Mouse (Mus musculus): Measurements from ENCODE around the gene Tdo2. TPM values are rescaled to one million over a fixed set of nuclear protein-coding genes. Genes with fewer than 3 reads are reported as not detected.

The Tdo2 gene
- polyA plus RNA-seq, 1 experiment from 2014 or later: 0.33 TPM

GRCm38 (mm10) chr3:81938924-81939323, 37.1 kb downstream of the Tdo2 start:
- Histone ChIP-seq H3K9me3 (no peaks in the 10 kb centered on the region), H3K4me2 (no peak overlapping the region)

GRCm38 (mm10) chr3:81933348-81933747, 42.7 kb downstream of the Tdo2 start:
- ATAC-seq (ENCODE audit: low read depth): no peak
- H3K36me3 ChIP-seq: no peaks in the 10 kb centered on the region
- WGBS: 86% methylated on average over 4 of the region's 4 CpGs
- no peak overlapping the region for H3K9ac ChIP-seq
- H3K4me2 ChIP-seq: peak overlapping the region; percentile 63; the same call in 1 of the 2 replicates
- H3K4me1 ChIP-seq (replicated peaks): peaks cover 13% of the 10 kb centered on the region
- no peaks in the 10 kb centered on the region for H3K9me3 ChIP-seq
- no peaks in the 10 kb centered on the region for H3K27me3 ChIP-seq
- H3K4me3 ChIP-seq: no peak overlapping the region
- no peak overlapping the region for H3K27ac ChIP-seq (replicated peaks)

More at GRCm38 (mm10) chr3:81938924-81939323, 37.1 kb downstream of the Tdo2 start:
- no peak for ATAC-seq (ENCODE audit: low read depth)
- Histone ChIP-seq H3K27me3 (no peaks in the 10 kb centered on the region), H3K4me3 (no peak overlapping the region), H3K27ac (replicated peaks) (no peak overlapping the region), H3K9ac (no peak overlapping the region), H3K4me1 (replicated peaks) (no peaks in the 10 kb centered on the region), H3K36me3 (no peaks in the 10 kb centered on the region)
- 88% methylated on average over 3 of the region's 3 CpGs for WGBS

GRCm38 (mm10) chr3:81932141-81933101, 43.6 kb downstream of the Tdo2 start, which contains the start of gene Ctso:
Gene Ctso (plus strand): TSS chr3:81932601.
- H3K36me3 ChIP-seq: no peaks in the 10 kb centered on the region
- H3K4me1 ChIP-seq (replicated peaks): peaks cover 13% of the 10 kb centered on the region
- no peaks in the 10 kb centered on the region for H3K27me3 ChIP-seq
- peak within 1 kb of the TSS; percentile 69 for H3K4me3 ChIP-seq
- peak within 1 kb of the TSS; percentile 63 for H3K4me2 ChIP-seq
- no peaks in the 10 kb centered on the region for H3K9me3 ChIP-seq
- H3K9ac ChIP-seq: peak within 1 kb of the TSS; percentile 77
- H3K27ac ChIP-seq (replicated peaks): peak within 1 kb of the TSS; percentile 86
- 10% methylated on average over 27 of the region's 27 CpGs for WGBS
- ATAC-seq (ENCODE audit: low read depth): peak; percentile 93

GRCm38 (mm10) chr3:81931695-81932094, 44.3 kb downstream of the Tdo2 start:
- Histone ChIP-seq H3K27me3 (no peaks in the 10 kb centered on the region), H3K4me1 (replicated peaks) (peaks cover 13% of the 10 kb centered on the region)

GRCm38 (mm10) chr3:81929073-81929472, 46.9 kb downstream of the Tdo2 start:
- Histone ChIP-seq H3K36me3 (no peaks in the 10 kb centered on the region), H3K4me2 (no peak overlapping the region), H3K27me3 (no peaks in the 10 kb centered on the region), H3K27ac (replicated peaks) (no peak overlapping the region), H3K4me1 (replicated peaks) (peaks cover 13% of the 10 kb centered on the region), H3K9ac (no peak overlapping the region), H3K4me3 (no peak overlapping the region), H3K9me3 (no peaks in the 10 kb centered on the region)
- ATAC-seq (ENCODE audit: low read depth): no peak
- WGBS: 85% methylated on average over 1 of the region's 1 CpGs

More at GRCm38 (mm10) chr3:81931695-81932094, 44.3 kb downstream of the Tdo2 start:
- no peaks in the 10 kb centered on the region for H3K36me3 ChIP-seq
- no peak overlapping the region for H3K9ac ChIP-seq
- H3K4me3 ChIP-seq: no peak overlapping the region
- no peak overlapping the region for H3K27ac ChIP-seq (replicated peaks)
- H3K9me3 ChIP-seq: no peaks in the 10 kb centered on the region
- no peak overlapping the region for H3K4me2 ChIP-seq
- 39% methylated on average over 3 of the region's 3 CpGs for WGBS
- ATAC-seq (ENCODE audit: low read depth): 0 out of 2 replicates have a peak, but pooled peaks have one; percentile 34

- no peaks in the 10 kb centered on the region for H3K36me3 ChIP-seq
- 59% methylated on average over 9 of the region's 9 CpGs for WGBS
- H3K9me3 ChIP-seq: no peaks in the 10 kb centered on the region
- no peak overlapping the region for H3K4me3 ChIP-seq
- H3K27me3 ChIP-seq: no peaks in the 10 kb centered on the region
- no peak overlapping the region for H3K9ac ChIP-seq
- peaks cover 6% of the 10 kb centered on the region for H3K4me1 ChIP-seq (replicated peaks)
- ATAC-seq (ENCODE audit: low read depth): no peak
- H3K4me2 ChIP-seq: no peak overlapping the region
- no peak overlapping the region for H3K27ac ChIP-seq (replicated peaks)
Measured at GRCm38 (mm10) chr3:81926764-81927325, 49.2 kb downstream of the Tdo2 start.

- Histone ChIP-seq H3K4me1 (replicated peaks) (no peaks in the 10 kb centered on the region), H3K9ac (no peak overlapping the region), H3K27me3 (no peaks in the 10 kb centered on the region), H3K36me3 (no peaks in the 10 kb centered on the region), H3K4me3 (no peak overlapping the region), H3K4me2 (no peak overlapping the region), H3K9me3 (no peaks in the 10 kb centered on the region), H3K27ac (replicated peaks) (no peak overlapping the region)
- WGBS: 56% methylated on average over 5 of the region's 5 CpGs
- ATAC-seq (ENCODE audit: low read depth): no peak
Measured at GRCm38 (mm10) chr3:81925856-81926255, 50.1 kb downstream of the Tdo2 start.

- no peak overlapping the region for H3K27ac ChIP-seq (replicated peaks)
- no peak overlapping the region for H3K4me3 ChIP-seq
- H3K9me3 ChIP-seq: no peaks in the 10 kb centered on the region
- no peak; the same call in 1 of the 2 replicates for ATAC-seq (ENCODE audit: low read depth)
- no peaks in the 10 kb centered on the region for H3K27me3 ChIP-seq
- H3K9ac ChIP-seq: no peak overlapping the region
- no peaks in the 10 kb centered on the region for H3K4me1 ChIP-seq (replicated peaks)
- WGBS: 7% methylated on average over 1 of the region's 1 CpGs
- no peak overlapping the region for H3K4me2 ChIP-seq
- H3K36me3 ChIP-seq: no peaks in the 10 kb centered on the region
Measured at GRCm38 (mm10) chr3:81924931-81925330, 51.1 kb downstream of the Tdo2 start.

GRCm38 (mm10) chr3:81922910-81923309, 53.1 kb downstream of the Tdo2 start:
- Histone ChIP-seq H3K4me1 (replicated peaks) (no peaks in the 10 kb centered on the region), H3K4me3 (no peak overlapping the region), H3K9me3 (no peaks in the 10 kb centered on the region), H3K4me2 (no peak overlapping the region), H3K27ac (replicated peaks) (no peak overlapping the region), H3K36me3 (no peaks in the 10 kb centered on the region), H3K9ac (no peak overlapping the region), H3K27me3 (no peaks in the 10 kb centered on the region)
- peak; percentile 25; the same call in 1 of the 2 replicates for ATAC-seq (ENCODE audit: low read depth)
- 64% methylated on average over 4 of the region's 4 CpGs for WGBS

GRCm38 (mm10) chr3:81919681-81920080, 56.3 kb downstream of the Tdo2 start:
- no peak for ATAC-seq (ENCODE audit: low read depth)
- Histone ChIP-seq H3K4me1 (replicated peaks) (no peaks in the 10 kb centered on the region), H3K27ac (replicated peaks) (no peak overlapping the region), H3K27me3 (no peaks in the 10 kb centered on the region), H3K36me3 (no peaks in the 10 kb centered on the region), H3K4me2 (no peak overlapping the region), H3K4me3 (no peak overlapping the region), H3K9me3 (no peaks in the 10 kb centered on the region), H3K9ac (no peak overlapping the region)
- WGBS: 37% methylated on average over 3 of the region's 3 CpGs

- Histone ChIP-seq H3K27me3 (no peaks in the 10 kb centered on the region), H3K4me3 (no peak overlapping the region), H3K9me3 (no peaks in the 10 kb centered on the region), H3K36me3 (no peaks in the 10 kb centered on the region), H3K9ac (no peak overlapping the region), H3K27ac (replicated peaks) (no peak overlapping the region), H3K4me2 (no peak overlapping the region), H3K4me1 (replicated peaks) (no peaks in the 10 kb centered on the region)
- 85% methylated on average over 8 of the region's 8 CpGs for WGBS
- ATAC-seq (ENCODE audit: low read depth): no peak
Measured at GRCm38 (mm10) chr3:81918215-81918614, 57.8 kb downstream of the Tdo2 start.

GRCm38 (mm10) chr3:81917354-81917935, 58.6 kb downstream of the Tdo2 start:
- Histone ChIP-seq H3K27me3 (no peaks in the 10 kb centered on the region), H3K36me3 (no peaks in the 10 kb centered on the region), H3K9me3 (no peaks in the 10 kb centered on the region), H3K9ac (no peak overlapping the region), H3K4me3 (no peak overlapping the region), H3K4me2 (no peak overlapping the region), H3K27ac (replicated peaks) (no peak overlapping the region), H3K4me1 (replicated peaks) (no peaks in the 10 kb centered on the region)
- ATAC-seq (ENCODE audit: low read depth): no peak
- WGBS: 85% methylated on average over 3 of the region's 3 CpGs

All from neural tube, embryonic 13.5 days (tissue).